Mouse (Mus musculus): ENCODE results near the gene Tmem53. TPM values are rescaled to one million over a fixed set of nuclear protein-coding genes. Genes with fewer than 3 reads are reported as not detected.

Gene Tmem53
- total and polyA plus RNA-seq, 2 experiments, result 32.1 to 110 TPM

- Histone ChIP-seq H3K4me3 (ENCODE audit: insufficient read depth, low read depth, low read length) (no peak overlapping the region), H3K4me1 (ENCODE audit: control insufficient read depth, insufficient read depth, low read length) (no peaks in the 10 kb centered on the region)
These were observed 27.6 kb upstream of the Tmem53 start for GRCm38 (mm10) chr4:117224122-117224521.

DNA sequence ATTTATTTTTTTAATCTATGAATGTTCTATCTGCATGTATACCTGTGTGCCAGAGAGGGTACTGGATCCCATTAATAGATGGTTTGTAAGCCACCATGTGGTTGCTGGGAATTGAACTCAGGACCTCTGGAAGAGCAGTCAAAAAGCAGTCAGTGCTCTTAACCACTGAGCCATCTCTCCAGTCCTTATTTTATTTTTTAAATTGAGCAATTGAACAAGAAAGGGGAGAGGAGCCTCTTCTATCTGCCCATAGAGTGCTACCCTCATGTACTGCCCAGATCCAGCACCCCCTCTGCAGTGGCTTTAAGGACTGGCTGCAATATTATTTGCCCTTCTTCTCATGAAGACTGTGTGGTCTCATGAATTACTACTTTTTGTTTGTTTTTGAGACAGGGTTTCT, 26.5 kb upstream of the Tmem53 start:
- H3K4me1 ChIP-seq (ENCODE audit: control insufficient read depth, insufficient read depth, low read length), result peaks cover 2% of the 10 kb centered on the region; the same call in 1 of the 2 replicates
- no peaks in the 10 kb centered on the region for H3K27me3 ChIP-seq (ENCODE audit: control insufficient read depth, insufficient read depth, low read length)
- DNase-seq (ENCODE audit: extremely low read depth, low read depth, low spot score), result no peak
- H3K9ac ChIP-seq (ENCODE audit: low read depth, low read length), result no peak overlapping the region
- H3K79me2 ChIP-seq (ENCODE audit: control insufficient read depth, insufficient read depth, low read length), result no peaks in the 10 kb centered on the region
- TF ChIP-seq POLR2A (IDR thresholded peaks at IDR 0.05; ENCODE audit: extremely low read depth, insufficient read depth, low read length), result no peak
- no peak for TF ChIP-seq CTCF (IDR thresholded peaks at IDR 0.05; ENCODE audit: low read depth, low read length)
- H3K36me3 ChIP-seq (ENCODE audit: control insufficient read depth, insufficient read depth, low read length), result no peaks in the 10 kb centered on the region
- no peak overlapping the region for H3K27ac ChIP-seq (replicated peaks; ENCODE audit: insufficient read depth, low read depth, low read length)
- H3K4me3 ChIP-seq (ENCODE audit: insufficient read depth, low read depth, low read length), result no peak overlapping the region

More at GRCm38 (mm10) chr4:117224122-117224521, 27.6 kb upstream of the Tmem53 start:
- DNase-seq (ENCODE audit: extremely low read depth, low read depth, low spot score), result no peak
- Histone ChIP-seq H3K36me3 (ENCODE audit: control insufficient read depth, insufficient read depth, low read length) (no peaks in the 10 kb centered on the region), H3K27me3 (ENCODE audit: control insufficient read depth, insufficient read depth, low read length) (no peaks in the 10 kb centered on the region), H3K27ac (replicated peaks; ENCODE audit: insufficient read depth, low read depth, low read length) (no peak overlapping the region), H3K79me2 (ENCODE audit: control insufficient read depth, insufficient read depth, low read length) (no peaks in the 10 kb centered on the region), H3K9ac (ENCODE audit: low read depth, low read length) (no peak overlapping the region)
- 84% methylated on average over 8 of the region's 8 CpGs for whole genome bisulfite sequencing
- TF ChIP-seq POLR2A (IDR thresholded peaks at IDR 0.05; ENCODE audit: extremely low read depth, insufficient read depth, low read length), result no peak
- TF ChIP-seq CTCF (IDR thresholded peaks at IDR 0.05; ENCODE audit: low read depth, low read length), result no peak

GRCm38 (mm10) chr4:117229590-117229989, 22.2 kb upstream of the Tmem53 start:
- no peak for DNase-seq (ENCODE audit: extremely low read depth, low read depth, low spot score)
- TF ChIP-seq POLR2A (IDR thresholded peaks at IDR 0.05; ENCODE audit: extremely low read depth, insufficient read depth, low read length) (no peak), CTCF (IDR thresholded peaks at IDR 0.05; ENCODE audit: low read depth, low read length) (no peak)
- Histone ChIP-seq H3K4me1 (ENCODE audit: control insufficient read depth, insufficient read depth, low read length) (peaks cover 6% of the 10 kb centered on the region; the same call in 1 of the 2 replicates), H3K27me3 (ENCODE audit: control insufficient read depth, insufficient read depth, low read length) (no peaks in the 10 kb centered on the region), H3K9ac (ENCODE audit: low read depth, low read length) (no peak overlapping the region), H3K4me3 (ENCODE audit: insufficient read depth, low read depth, low read length) (no peak overlapping the region), H3K36me3 (ENCODE audit: control insufficient read depth, insufficient read depth, low read length) (no peaks in the 10 kb centered on the region), H3K27ac (replicated peaks; ENCODE audit: insufficient read depth, low read depth, low read length) (no peak overlapping the region), H3K79me2 (ENCODE audit: control insufficient read depth, insufficient read depth, low read length) (no peaks in the 10 kb centered on the region)
- WGBS, result 55% methylated on average over 15 of the region's 15 CpGs

GRCm38 (mm10) chr4:117230331-117230730, 21.4 kb upstream of the Tmem53 start:
- WGBS, result 71% methylated on average over 10 of the region's 10 CpGs
- H3K36me3 ChIP-seq (ENCODE audit: control insufficient read depth, insufficient read depth, low read length), result no peaks in the 10 kb centered on the region
- no peak for DNase-seq (ENCODE audit: extremely low read depth, low read depth, low spot score)

DNA sequence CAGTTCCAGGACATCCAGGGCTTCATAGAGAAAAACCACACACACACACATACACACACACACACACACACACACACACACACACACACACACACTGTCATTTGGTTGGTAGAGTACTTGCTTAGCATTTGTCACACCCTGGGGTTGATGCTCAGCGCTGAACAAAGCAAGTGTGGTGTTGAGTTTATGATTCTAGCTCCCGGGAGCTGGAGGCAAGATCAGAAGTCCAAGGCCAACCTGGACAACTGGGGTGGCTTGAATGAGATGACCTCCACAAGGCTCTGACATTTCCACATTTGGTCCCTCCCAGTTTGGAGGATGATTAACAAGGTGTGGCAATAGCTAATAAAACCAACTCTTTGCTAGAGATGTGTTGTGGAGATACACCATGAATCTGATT, 20.5 kb upstream of the Tmem53 start:
- Histone ChIP-seq H3K27ac (replicated peaks; ENCODE audit: insufficient read depth, low read depth, low read length) (peak overlapping the region; percentile 49), H3K27me3 (ENCODE audit: control insufficient read depth, insufficient read depth, low read length) (no peaks in the 10 kb centered on the region), H3K79me2 (ENCODE audit: control insufficient read depth, insufficient read depth, low read length) (no peaks in the 10 kb centered on the region), H3K36me3 (ENCODE audit: control insufficient read depth, insufficient read depth, low read length) (no peaks in the 10 kb centered on the region), H3K4me3 (ENCODE audit: insufficient read depth, low read depth, low read length) (no peak overlapping the region), H3K4me1 (ENCODE audit: control insufficient read depth, insufficient read depth, low read length) (peaks cover 6% of the 10 kb centered on the region; the same call in 1 of the 2 replicates), H3K9ac (ENCODE audit: low read depth, low read length) (no peak overlapping the region)
- 19% methylated on average over 2 of the region's 2 CpGs for WGBS
- no peak for TF ChIP-seq POLR2A (IDR thresholded peaks at IDR 0.05; ENCODE audit: extremely low read depth, insufficient read depth, low read length)
- no peak for TF ChIP-seq CTCF (IDR thresholded peaks at IDR 0.05; ENCODE audit: low read depth, low read length)
- DNase-seq (ENCODE audit: extremely low read depth, low read depth, low spot score), result peak; percentile 98

More at GRCm38 (mm10) chr4:117230331-117230730, 21.4 kb upstream of the Tmem53 start:
- no peaks in the 10 kb centered on the region for H3K79me2 ChIP-seq (ENCODE audit: control insufficient read depth, insufficient read depth, low read length)
- no peak overlapping the region for H3K9ac ChIP-seq (ENCODE audit: low read depth, low read length)
- peaks cover 6% of the 10 kb centered on the region; the same call in 1 of the 2 replicates for H3K4me1 ChIP-seq (ENCODE audit: control insufficient read depth, insufficient read depth, low read length)
- no peak overlapping the region for H3K4me3 ChIP-seq (ENCODE audit: insufficient read depth, low read depth, low read length)
- TF ChIP-seq POLR2A (IDR thresholded peaks at IDR 0.05; ENCODE audit: extremely low read depth, insufficient read depth, low read length) (no peak), CTCF (IDR thresholded peaks at IDR 0.05; ENCODE audit: low read depth, low read length) (peak; percentile 70)
- no peaks in the 10 kb centered on the region for H3K27me3 ChIP-seq (ENCODE audit: control insufficient read depth, insufficient read depth, low read length)
- H3K27ac ChIP-seq (replicated peaks; ENCODE audit: insufficient read depth, low read depth, low read length), result no peak overlapping the region

DNA sequence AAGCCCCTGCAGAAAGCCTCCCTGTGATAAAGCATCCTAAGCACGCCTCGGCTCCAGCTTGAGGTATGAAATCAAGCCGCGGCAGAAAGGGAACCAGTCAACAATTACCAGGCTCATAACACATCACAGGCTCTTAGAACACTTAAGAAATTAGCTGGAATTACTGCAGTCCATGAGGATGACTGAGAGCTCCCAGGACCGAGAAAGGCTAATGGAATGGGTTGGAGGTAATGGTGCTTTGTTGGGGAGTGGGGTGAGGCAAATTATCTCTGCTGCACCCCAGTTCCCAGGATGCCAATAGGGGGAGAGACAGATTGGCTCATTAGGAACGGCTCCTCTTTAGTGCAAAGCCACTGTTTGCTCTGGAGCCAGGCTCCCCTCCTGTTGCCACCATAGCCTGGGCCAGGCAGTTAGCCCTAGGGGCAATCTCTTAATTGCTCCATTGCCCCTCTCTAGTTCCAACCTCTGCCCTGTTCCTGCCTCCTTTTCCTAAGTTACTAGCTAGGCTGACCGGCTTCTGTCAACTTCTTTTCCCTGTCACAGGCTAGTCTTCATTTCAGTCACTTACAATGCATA, 17.5 kb upstream of the Tmem53 start:
- Histone ChIP-seq H3K36me3 (ENCODE audit: control insufficient read depth, insufficient read depth, low read length) (no peaks in the 10 kb centered on the region), H3K27me3 (ENCODE audit: control insufficient read depth, insufficient read depth, low read length) (no peaks in the 10 kb centered on the region), H3K4me1 (ENCODE audit: control insufficient read depth, insufficient read depth, low read length) (peaks cover 6% of the 10 kb centered on the region; the same call in 1 of the 2 replicates), H3K4me3 (ENCODE audit: insufficient read depth, low read depth, low read length) (no peak overlapping the region), H3K9ac (ENCODE audit: low read depth, low read length) (no peak overlapping the region), H3K79me2 (ENCODE audit: control insufficient read depth, insufficient read depth, low read length) (no peaks in the 10 kb centered on the region), H3K27ac (replicated peaks; ENCODE audit: insufficient read depth, low read depth, low read length) (no peak overlapping the region)
- no peak for DNase-seq (ENCODE audit: extremely low read depth, low read depth, low spot score)
- TF ChIP-seq CTCF (IDR thresholded peaks at IDR 0.05; ENCODE audit: low read depth, low read length), result no peak
- 89% methylated on average over 7 of the region's 7 CpGs for WGBS

Measured in liver, adult 2 months (tissue).